Mouse (Mus musculus): ENCODE measurements at regions not wholly inside any gene's neighbourhood (a gene's known extent, or its start where the extent isn't known, plus 50 kb on each side); places are given as distances from the start of the nearest gene placed in this dataset.

- Histone ChIP-seq H3K4me1 (ENCODE audit: control insufficient read depth, insufficient read depth, low read length) (no peaks in the 10 kb centered on the region), H3K4me3 (ENCODE audit: low read depth, low read length) (no peak overlapping the region), H3K4me2 (ENCODE audit: low read length) (no peak overlapping the region), H3K9ac (ENCODE audit: low read depth, low read length) (no peak overlapping the region), H3K27me3 (ENCODE audit: control insufficient read depth, insufficient read depth, low read depth, low read length) (no peaks in the 10 kb centered on the region), H3K36me3 (ENCODE audit: control insufficient read depth, insufficient read depth, low read length) (no peaks in the 10 kb centered on the region), H3K9me3 (replicated peaks; ENCODE audit: control insufficient read depth, low read length, poor library complexity, severe bottlenecking) (0 out of 2 replicates have a peak, but pooled peaks cover 3% of the 10 kb centered on the region), H3K27ac (ENCODE audit: low read length) (no peak overlapping the region)
- WGBS, result 76% methylated on average over 20 of the region's 20 CpGs
- no peak for ATAC-seq
Observed at GRCm38 (mm10) chr14:61788998-61789790, 181.9 kb downstream of the Kcnrg start.

GRCm38 (mm10) chr14:61795976-61796645, 188.9 kb downstream of the Kcnrg start:
- no peak overlapping the region for H3K4me3 ChIP-seq (ENCODE audit: low read depth, low read length)
- no peaks in the 10 kb centered on the region for H3K27me3 ChIP-seq (ENCODE audit: control insufficient read depth, insufficient read depth, low read depth, low read length)
- no peaks in the 10 kb centered on the region for H3K36me3 ChIP-seq (ENCODE audit: control insufficient read depth, insufficient read depth, low read length)
- no peak overlapping the region for H3K9ac ChIP-seq (ENCODE audit: low read depth, low read length)
- no peaks in the 10 kb centered on the region for H3K4me1 ChIP-seq (ENCODE audit: control insufficient read depth, insufficient read depth, low read length)
- ATAC-seq, result no peak
- WGBS, result 90% methylated on average over 7 of the region's 7 CpGs
- H3K4me2 ChIP-seq (ENCODE audit: low read length), result no peak overlapping the region
- H3K9me3 ChIP-seq (replicated peaks; ENCODE audit: control insufficient read depth, low read length, poor library complexity, severe bottlenecking), result 0 out of 2 replicates have a peak, but pooled peaks cover 3% of the 10 kb centered on the region
- no peak overlapping the region for H3K27ac ChIP-seq (ENCODE audit: low read length)

GRCm38 (mm10) chr14:61796671-61797070, 189.4 kb downstream of the Kcnrg start:
- no peak overlapping the region for H3K4me3 ChIP-seq (ENCODE audit: low read depth, low read length)
- no peaks in the 10 kb centered on the region for H3K4me1 ChIP-seq (ENCODE audit: control insufficient read depth, insufficient read depth, low read length)
- 0 out of 2 replicates have a peak, but pooled peaks cover 3% of the 10 kb centered on the region for H3K9me3 ChIP-seq (replicated peaks; ENCODE audit: control insufficient read depth, low read length, poor library complexity, severe bottlenecking)
- no peak overlapping the region for H3K27ac ChIP-seq (ENCODE audit: low read length)
- no peak for ATAC-seq
- no peaks in the 10 kb centered on the region for H3K36me3 ChIP-seq (ENCODE audit: control insufficient read depth, insufficient read depth, low read length)
- 92% methylated on average over 7 of the region's 7 CpGs for WGBS
- no peak overlapping the region for H3K4me2 ChIP-seq (ENCODE audit: low read length)
- no peak overlapping the region for H3K9ac ChIP-seq (ENCODE audit: low read depth, low read length)
- no peaks in the 10 kb centered on the region for H3K27me3 ChIP-seq (ENCODE audit: control insufficient read depth, insufficient read depth, low read depth, low read length)

GRCm38 (mm10) chr14:61803421-61803925, 196.2 kb downstream of the Kcnrg start:
- WGBS, result 50% methylated on average over 1 of the region's 1 CpGs
- ATAC-seq, result no peak

GRCm38 (mm10) chr14:61805433-61805832, 198.2 kb downstream of the Kcnrg start:
- Histone ChIP-seq H3K4me2 (ENCODE audit: low read length) (no peak overlapping the region), H3K9me3 (replicated peaks; ENCODE audit: control insufficient read depth, low read length, poor library complexity, severe bottlenecking) (no peaks in the 10 kb centered on the region), H3K4me3 (ENCODE audit: low read depth, low read length) (no peak overlapping the region), H3K36me3 (ENCODE audit: control insufficient read depth, insufficient read depth, low read length) (no peaks in the 10 kb centered on the region), H3K27ac (ENCODE audit: low read length) (no peak overlapping the region), H3K4me1 (ENCODE audit: control insufficient read depth, insufficient read depth, low read length) (no peaks in the 10 kb centered on the region), H3K27me3 (ENCODE audit: control insufficient read depth, insufficient read depth, low read depth, low read length) (no peaks in the 10 kb centered on the region), H3K9ac (ENCODE audit: low read depth, low read length) (no peak overlapping the region)
- no peak for ATAC-seq
- WGBS, result 89% methylated on average over 2 of the region's 2 CpGs

More at GRCm38 (mm10) chr14:61803421-61803925, 196.2 kb downstream of the Kcnrg start:
- Histone ChIP-seq H3K36me3 (ENCODE audit: control insufficient read depth, insufficient read depth, low read length) (no peaks in the 10 kb centered on the region), H3K9ac (ENCODE audit: low read depth, low read length) (no peak overlapping the region), H3K4me2 (ENCODE audit: low read length) (no peak overlapping the region), H3K4me3 (ENCODE audit: low read depth, low read length) (no peak overlapping the region), H3K9me3 (replicated peaks; ENCODE audit: control insufficient read depth, low read length, poor library complexity, severe bottlenecking) (no peaks in the 10 kb centered on the region), H3K27ac (ENCODE audit: low read length) (no peak overlapping the region), H3K4me1 (ENCODE audit: control insufficient read depth, insufficient read depth, low read length) (no peaks in the 10 kb centered on the region), H3K27me3 (ENCODE audit: control insufficient read depth, insufficient read depth, low read depth, low read length) (no peaks in the 10 kb centered on the region)

GRCm38 (mm10) chr14:61808193-61808592, 200.9 kb downstream of the Kcnrg start:
- Histone ChIP-seq H3K36me3 (ENCODE audit: control insufficient read depth, insufficient read depth, low read length) (no peaks in the 10 kb centered on the region), H3K4me1 (ENCODE audit: control insufficient read depth, insufficient read depth, low read length) (no peaks in the 10 kb centered on the region), H3K4me3 (ENCODE audit: low read depth, low read length) (no peak overlapping the region), H3K27ac (ENCODE audit: low read length) (no peak overlapping the region), H3K27me3 (ENCODE audit: control insufficient read depth, insufficient read depth, low read depth, low read length) (no peaks in the 10 kb centered on the region), H3K9me3 (replicated peaks; ENCODE audit: control insufficient read depth, low read length, poor library complexity, severe bottlenecking) (no peaks in the 10 kb centered on the region), H3K4me2 (ENCODE audit: low read length) (no peak overlapping the region), H3K9ac (ENCODE audit: low read depth, low read length) (no peak overlapping the region)
- 83% methylated on average over 9 of the region's 9 CpGs for WGBS
- ATAC-seq, result no peak

GRCm38 (mm10) chr14:61809716-61810437, 202.6 kb downstream of the Kcnrg start:
- no peak overlapping the region for H3K4me2 ChIP-seq (ENCODE audit: low read length)
- H3K9ac ChIP-seq (ENCODE audit: low read depth, low read length), result no peak overlapping the region
- H3K36me3 ChIP-seq (ENCODE audit: control insufficient read depth, insufficient read depth, low read length), result no peaks in the 10 kb centered on the region
- H3K4me1 ChIP-seq (ENCODE audit: control insufficient read depth, insufficient read depth, low read length), result no peaks in the 10 kb centered on the region
- H3K27ac ChIP-seq (ENCODE audit: low read length), result no peak overlapping the region
- no peaks in the 10 kb centered on the region for H3K27me3 ChIP-seq (ENCODE audit: control insufficient read depth, insufficient read depth, low read depth, low read length)
- H3K9me3 ChIP-seq (replicated peaks; ENCODE audit: control insufficient read depth, low read length, poor library complexity, severe bottlenecking), result no peaks in the 10 kb centered on the region
- no peak overlapping the region for H3K4me3 ChIP-seq (ENCODE audit: low read depth, low read length)
- ATAC-seq, result peak; percentile 62; the same call in 1 of the 2 replicates
- 74% methylated on average over 10 of the region's 10 CpGs for WGBS

- Histone ChIP-seq H3K4me3 (ENCODE audit: low read depth, low read length) (no peak overlapping the region), H3K27me3 (ENCODE audit: control insufficient read depth, insufficient read depth, low read depth, low read length) (no peaks in the 10 kb centered on the region), H3K27ac (ENCODE audit: low read length) (no peak overlapping the region), H3K9ac (ENCODE audit: low read depth, low read length) (no peak overlapping the region), H3K4me2 (ENCODE audit: low read length) (no peak overlapping the region), H3K36me3 (ENCODE audit: control insufficient read depth, insufficient read depth, low read length) (no peaks in the 10 kb centered on the region), H3K4me1 (ENCODE audit: control insufficient read depth, insufficient read depth, low read length) (no peaks in the 10 kb centered on the region), H3K9me3 (replicated peaks; ENCODE audit: control insufficient read depth, low read length, poor library complexity, severe bottlenecking) (no peaks in the 10 kb centered on the region)
- 67% methylated on average over 5 of the region's 5 CpGs for WGBS
- ATAC-seq, result no peak
Observed at GRCm38 (mm10) chr14:61810836-61811235, 203.6 kb downstream of the Kcnrg start.
